9 mouse cellular contexts compared by ENCODE assay signal in the genomic region with DNA sequence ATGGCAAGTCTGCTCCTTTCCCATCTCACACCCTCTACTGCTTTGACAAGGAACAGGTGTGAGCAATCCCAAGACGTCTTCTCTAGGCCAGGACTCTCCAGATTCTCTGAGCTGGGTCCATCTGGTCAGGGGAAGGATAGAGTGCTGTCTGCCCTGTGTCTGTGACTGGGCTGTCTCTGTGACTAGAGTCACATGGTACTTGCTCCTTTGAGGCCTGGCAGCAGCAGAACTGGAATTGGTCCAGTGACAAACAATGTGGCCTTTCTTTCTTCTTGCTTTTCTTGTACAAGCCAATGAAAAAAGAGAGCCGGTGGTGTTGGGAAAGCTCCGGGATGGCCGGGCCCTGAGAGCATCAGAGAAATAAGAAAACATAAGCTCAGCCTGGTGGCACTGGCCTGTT. TPM values are rescaled to one million over a fixed set of nuclear protein-coding genes. Genes with fewer than 3 reads are reported as not detected.
DNase-seq lines count a peak whose midpoint lies in the region; ATAC-seq and TF ChIP-seq lines count a peak whose summit lies in the region.
"Had no signal": no experiment of that assay in that cellular context is flagged by ENCODE, and none has a peak within 500 bp of the region (broad histone marks: within the 10 kb centered on the region; RNA-seq: fewer than 3 reads in every experiment).

No protein-coding gene starts in this region.

- ATAC-seq in embryonic facial prominence, embryonic 13.5 days (ENCODE audit: insufficient number of reproducible peaks, insufficient read depth, low FRiP score, low TSS enrichment, low read depth): no peak
- ATAC-seq in heart, embryonic 15.5 days (replicated peaks; ENCODE audit: insufficient number of reproducible peaks, insufficient read depth, low FRiP score, low read depth): peak; percentile 67; the same call in 1 of the 2 replicates

- H3K27me3 ChIP-seq in embryonic facial prominence, embryonic 13.5 days: no peaks in the 10 kb centered on the region
- H3K27me3 ChIP-seq in embryonic facial prominence, embryonic 10.5 days (replicated peaks; ENCODE audit: low read depth, poor library complexity, severe bottlenecking): no peaks in the 10 kb centered on the region
- no peaks in the 10 kb centered on the region for H3K27me3 ChIP-seq in heart, embryonic 15.5 days

- TF ChIP-seq CTCF in left cerebral cortex, adult 2 months (IDR thresholded peaks at IDR 0.05): no peak

- 42% methylated on average over 4 of the region's 4 CpGs for WGBS in embryonic facial prominence, embryonic 13.5 days
- WGBS in embryonic facial prominence, embryonic 10.5 days: 58% methylated on average over 4 of the region's 4 CpGs
- WGBS in heart, embryonic 15.5 days: 49% methylated on average over 4 of the region's 4 CpGs

- H3K4me2 ChIP-seq in embryonic facial prominence, embryonic 13.5 days: no peak overlapping the region
- no peak overlapping the region for H3K4me2 ChIP-seq in heart, embryonic 15.5 days

- no peak for DNase-seq in embryonic facial prominence, embryonic 10.5 days (ENCODE audit: low spot score)
- DNase-seq in right cerebral cortex, postnatal 10 days (ENCODE audit: low spot score in 2 of 2): peak; percentile 74 to 86
- DNase-seq in right cerebral cortex, postnatal 14 days: no peak
- DNase-seq in left cerebral cortex, adult 2 months (ENCODE audit: extremely low spot score in 1 of 2, low spot score in 2 of 2): peak; percentile 30 to 58
- DNase-seq in skeletal muscle tissue, adult 2 months (ENCODE audit: low read depth, low spot score): peak; percentile 38
- DNase-seq in spleen, postnatal 36 days (ENCODE audit: low spot score in 2 of 2): no peak

- peaks cover 6% of the 10 kb centered on the region; the same call in 1 of the 2 replicates for H3K4me1 ChIP-seq in embryonic facial prominence, embryonic 13.5 days
- peaks cover 15% of the 10 kb centered on the region for H3K4me1 ChIP-seq in embryonic facial prominence, embryonic 10.5 days
- peaks cover 11% of the 10 kb centered on the region for H3K4me1 ChIP-seq in heart, embryonic 15.5 days (replicated peaks)

- H3K4me3 ChIP-seq in embryonic facial prominence, embryonic 13.5 days: no peak overlapping the region
- H3K4me3 ChIP-seq in embryonic facial prominence, embryonic 10.5 days: no peak overlapping the region
- no peak overlapping the region for H3K4me3 ChIP-seq in heart, embryonic 15.5 days
- no peak overlapping the region for H3K4me3 ChIP-seq in left cerebral cortex, adult 2 months

- no peaks in the 10 kb centered on the region for H3K36me3 ChIP-seq in embryonic facial prominence, embryonic 13.5 days
- H3K36me3 ChIP-seq in embryonic facial prominence, embryonic 10.5 days (replicated peaks): no peaks in the 10 kb centered on the region
- no peaks in the 10 kb centered on the region for H3K36me3 ChIP-seq in heart, embryonic 15.5 days

- H3K9me3 ChIP-seq in embryonic facial prominence, embryonic 13.5 days: no peaks in the 10 kb centered on the region
- H3K9me3 ChIP-seq in embryonic facial prominence, embryonic 10.5 days: no peaks in the 10 kb centered on the region
- H3K9me3 ChIP-seq in heart, embryonic 15.5 days (replicated peaks): 0 out of 2 replicates have a peak, but pooled peaks cover 3% of the 10 kb centered on the region

- intact Hi-C loops in left cerebral cortex, adult 2 months (cut with DNase I): no loop called here

- 0 out of 2 replicates have a peak overlapping the region, but pooled peaks have one; percentile 2 for H3K9ac ChIP-seq in embryonic facial prominence, embryonic 13.5 days
- H3K9ac ChIP-seq in heart, embryonic 15.5 days: no peak overlapping the region

- no peak overlapping the region for H3K27ac ChIP-seq in embryonic facial prominence, embryonic 13.5 days
- no peak overlapping the region for H3K27ac ChIP-seq in embryonic facial prominence, embryonic 10.5 days (replicated peaks)
- H3K27ac ChIP-seq in heart, embryonic 15.5 days: no peak overlapping the region
- H3K27ac ChIP-seq in left cerebral cortex, adult 2 months: peak overlapping the region; percentile 66

RNA-seq across cellular contexts. Expression of a gene that starts 47.8 kb away (rescaled TPM):
- polyA plus RNA-seq in embryonic facial prominence, embryonic 13.5 days (2015; fragmentation: Nextera tagmentation; extraction: Ambion mirVana): 0.24 and 0.28 TPM in 2 replicates
- 0.18 and 0.27 TPM in 2 replicates for polyA plus RNA-seq in embryonic facial prominence, embryonic 10.5 days (2016; fragmentation: Nextera tagmentation; extraction: Ambion mirVana)
- polyA plus RNA-seq in heart, embryonic 15.5 days (2015; fragmentation: Nextera tagmentation; extraction: Ambion mirVana): 0.26 and 0.94 TPM in 2 replicates
- total RNA-seq in left cerebral cortex, adult 2 months (2021): 10 to 100 TPM; 86.1 to 91.1 TPM
- polyA plus RNA-seq: C2C12 had no signal

Comparison
In these comparisons a context has a peak if more than half of its experiments do, and no peak if none do; other contexts are left out.
1. DNase-seq: peak in right cerebral cortex, postnatal 10 days (2 of 2), left cerebral cortex, adult 2 months (2 of 2) and skeletal muscle tissue, adult 2 months (single experiment); none in embryonic facial prominence, embryonic 10.5 days (single experiment), right cerebral cortex, postnatal 14 days (single experiment) and spleen, postnatal 36 days (0 of 2).